Mouse (Mus musculus): ENCODE measurements around the gene Apol10b. TPM values are rescaled to one million over a fixed set of nuclear protein-coding genes. Genes with fewer than 3 reads are reported as not detected.
"Not testable (repeated sequence)": the region's sequence is repeated elsewhere in the genome, so short reads cannot be mapped to it uniquely, and the experiment has no call there.

Gene Apol10b
- polyA plus RNA-seq, 1 experiment from 2014 or later, result not detected

GRCm38 (mm10) chr15:77539221-77539620, 56.7 kb downstream of the Apol10b start:
- H3K4me2 ChIP-seq (replicated peaks; ENCODE audit: low read depth, low read length); H3K9me3 ChIP-seq (ENCODE audit: control insufficient read depth, low read length); DNase-seq (ENCODE audit: low spot score); ATAC-seq (ENCODE audit: low FRiP score); H3K4me3 ChIP-seq (ENCODE audit: low read depth, low read length); H3K27me3 ChIP-seq (ENCODE audit: control insufficient read depth, insufficient read depth, low read length); H3K27ac ChIP-seq (ENCODE audit: low read depth, low read length); H3K4me1 ChIP-seq (replicated peaks; ENCODE audit: control insufficient read depth, insufficient read depth, low read length); H3K9ac ChIP-seq (ENCODE audit: low read depth, low read length); H3K36me3 ChIP-seq (ENCODE audit: control insufficient read depth, insufficient read depth, low read length): not testable (repeated sequence)
- 45% methylated on average over 1 of the region's 1 CpGs for WGBS

Other genes with a start within 250 kb of the Apol10b start
- gene Apol7a, start 197.0 kb downstream of the Apol10b start, polyA plus RNA-seq (2014; fragmentation: Nextera tagmentation; extraction: Ambion mirVana), result not detected in 2 replicates
- 0.03 and 0.06 TPM in 2 replicates for gene Apol9a, start 185.0 kb downstream of the Apol10b start, polyA plus RNA-seq (2014; fragmentation: Nextera tagmentation; extraction: Ambion mirVana)
- not detected in 2 replicates for gene Apol7b, start 148.6 kb downstream of the Apol10b start, polyA plus RNA-seq (2014; fragmentation: Nextera tagmentation; extraction: Ambion mirVana)
- not detected in 2 replicates for gene Apol10a, start 119.1 kb downstream of the Apol10b start, polyA plus RNA-seq (2014; fragmentation: Nextera tagmentation; extraction: Ambion mirVana)
- not detected in 2 replicates for gene Apol11a, start 87.9 kb downstream of the Apol10b start, polyA plus RNA-seq (2014; fragmentation: Nextera tagmentation; extraction: Ambion mirVana)
- not detected in 2 replicates for gene Apol7c, start 62.8 kb downstream of the Apol10b start, polyA plus RNA-seq (2014; fragmentation: Nextera tagmentation; extraction: Ambion mirVana)
- gene 1700025B11Rik, start 34.2 kb downstream of the Apol10b start, polyA plus RNA-seq (2014; fragmentation: Nextera tagmentation; extraction: Ambion mirVana), result not detected in 2 replicates
- not detected in 2 replicates for gene Gm36245, start 3.1 kb upstream of the Apol10b start, polyA plus RNA-seq (2014; fragmentation: Nextera tagmentation; extraction: Ambion mirVana)
- not detected in 2 replicates for gene Apol11b, start 47.2 kb upstream of the Apol10b start, polyA plus RNA-seq (2014; fragmentation: Nextera tagmentation; extraction: Ambion mirVana)
- not detected in 2 replicates for gene Apol7e, start 102.7 kb upstream of the Apol10b start, polyA plus RNA-seq (2014; fragmentation: Nextera tagmentation; extraction: Ambion mirVana)
- gene Apol9b, start 132.9 kb upstream of the Apol10b start, polyA plus RNA-seq (2014; fragmentation: Nextera tagmentation; extraction: Ambion mirVana), result not detected in 2 replicates
- gene Apol8, start 160.9 kb upstream of the Apol10b start, polyA plus RNA-seq (2014; fragmentation: Nextera tagmentation; extraction: Ambion mirVana), result 0.06 and 0.20 TPM in 2 replicates
- gene Myh9, start 246.1 kb upstream of the Apol10b start, polyA plus RNA-seq (2014; fragmentation: Nextera tagmentation; extraction: Ambion mirVana), result 20.7 and 29.8 TPM in 2 replicates